Mouse (Mus musculus): Measurements from ENCODE around the gene Cyb5r3.

The Cyb5r3 gene

GRCm38 (mm10) chr15:83172492-83173429 is at the start of gene Cyb5r3:
TSS of gene Cyb5r3 (minus strand) at chr15:83172592.
- DNase-seq (ENCODE audit: low spot score) = no peak

DNA sequence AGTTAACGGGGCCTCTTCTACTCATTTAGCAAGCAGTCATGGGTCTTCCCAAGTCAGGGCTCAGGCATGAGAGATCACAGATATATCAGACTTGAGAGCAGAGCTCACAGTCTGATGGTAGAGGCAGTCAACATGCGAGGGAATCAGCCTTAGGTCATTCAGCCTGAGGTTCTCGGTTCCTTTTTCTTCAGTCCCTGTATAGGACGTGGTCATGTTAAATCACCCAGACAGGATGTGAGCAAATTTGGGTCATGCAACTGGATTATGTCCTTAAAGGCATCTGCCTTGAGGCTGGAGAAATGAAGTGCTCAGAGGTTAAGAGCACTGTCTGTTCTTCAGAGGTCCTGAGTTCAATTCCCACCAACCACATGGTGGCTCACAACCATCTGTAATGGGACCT is 49.3 kb upstream of the Cyb5r3 start:
- no peak for DNase-seq (ENCODE audit: low spot score)

- DNase-seq (ENCODE audit: low spot score) = no peak
Observed at GRCm38 (mm10) chr15:83220368-83221013, 48.1 kb upstream of the Cyb5r3 start.

DNA sequence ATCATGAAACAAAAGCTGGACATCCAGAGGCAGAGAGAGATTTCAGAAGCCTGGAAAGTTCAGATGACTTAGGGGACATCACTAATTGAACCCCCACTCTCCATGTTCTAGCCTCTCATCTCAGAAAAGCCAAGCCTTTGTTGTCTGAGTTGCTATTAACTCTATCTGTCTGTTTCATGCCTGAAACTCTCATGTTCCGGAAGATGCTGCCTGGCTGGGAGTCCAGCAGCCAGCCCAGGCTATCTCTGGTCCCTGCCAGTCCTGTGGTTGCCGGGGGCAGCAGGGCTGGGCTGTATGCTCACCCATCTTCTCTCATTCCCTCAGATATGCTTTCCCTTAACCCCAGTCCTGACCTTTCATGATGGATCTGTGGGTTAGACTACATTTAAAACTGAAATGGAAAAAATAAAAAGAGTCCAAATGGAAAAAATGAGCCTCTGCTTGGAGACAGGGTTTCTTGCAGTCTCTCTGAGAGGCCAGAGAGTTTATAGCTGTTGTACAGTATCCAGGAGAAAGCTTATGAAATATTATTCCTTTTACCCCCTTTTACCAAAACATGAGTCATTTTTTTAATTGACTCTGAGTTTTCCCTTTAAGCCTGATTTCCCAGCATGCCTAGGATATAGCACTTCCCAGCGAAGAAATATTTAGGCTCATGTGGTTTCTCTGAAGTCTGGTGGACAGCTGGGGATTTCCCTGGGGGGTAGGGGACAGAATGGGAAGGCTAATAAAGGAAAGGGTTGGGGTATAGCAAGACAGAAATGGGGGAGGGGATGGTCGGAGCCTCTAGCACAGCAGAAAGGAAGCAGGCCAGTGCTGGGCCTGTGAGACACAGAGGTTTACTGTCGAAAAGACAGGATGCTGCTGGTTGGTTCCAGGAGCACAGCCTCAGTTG is 43.2 kb upstream of the Cyb5r3 start:
- DNase-seq (ENCODE audit: low spot score) = peak; percentile 44

DNA sequence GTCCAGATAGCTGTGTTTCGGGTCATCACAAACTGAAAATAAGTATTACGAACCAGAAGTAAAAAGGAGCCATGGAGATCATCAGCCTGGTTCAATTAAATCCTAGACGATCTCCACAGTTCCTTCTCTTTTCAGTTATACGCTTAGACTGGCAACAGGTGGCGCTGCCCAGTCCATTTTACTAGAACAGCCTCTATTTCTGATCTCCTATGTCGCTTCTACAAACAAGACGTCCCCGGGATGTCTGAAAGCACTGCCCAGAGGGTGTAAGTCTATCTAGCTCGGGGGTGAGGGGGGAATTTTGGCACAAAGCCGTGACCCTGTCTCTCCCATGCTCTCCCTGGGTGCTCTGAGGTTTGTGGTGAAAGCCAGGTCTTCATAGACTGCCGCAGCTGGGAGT is 37.8 kb upstream of the Cyb5r3 start:
- DNase-seq (ENCODE audit: low spot score) = peak; percentile 79

- no peak for DNase-seq (ENCODE audit: low spot score)
Observed at GRCm38 (mm10) chr15:83209719-83210118, 37.3 kb upstream of the Cyb5r3 start.

DNA sequence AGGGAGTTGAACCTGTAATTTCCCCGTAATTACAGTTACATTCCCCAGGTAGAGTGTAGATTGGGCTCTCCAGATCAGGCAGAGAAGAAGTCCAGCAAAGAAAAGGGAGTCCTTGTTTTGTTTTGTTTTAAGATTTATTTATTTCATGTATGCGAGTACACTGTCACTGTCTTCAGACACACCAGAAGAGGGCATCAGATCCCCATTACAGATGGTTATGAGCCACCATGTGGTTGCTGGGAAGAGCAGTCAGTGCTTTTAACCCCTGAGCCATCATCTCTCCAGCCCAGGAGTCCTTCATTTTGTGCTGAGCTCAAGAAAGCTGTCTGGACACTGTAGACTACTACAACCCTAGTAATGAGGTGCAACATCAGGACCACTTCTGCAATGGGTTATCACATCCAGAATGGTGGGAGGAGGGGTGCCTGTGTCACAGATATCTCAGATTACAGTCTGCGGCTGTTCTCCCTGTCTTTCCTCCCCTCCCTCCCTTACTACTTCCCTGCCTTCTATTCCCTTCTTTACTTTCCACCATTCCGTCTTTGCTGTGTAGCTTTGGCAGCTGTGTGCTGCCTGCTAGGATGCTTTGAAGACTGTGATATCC is 36.8 kb upstream of the Cyb5r3 start:
- no peak for DNase-seq (ENCODE audit: low spot score)

GRCm38 (mm10) chr15:83204731-83205451 is 32.5 kb upstream of the Cyb5r3 start:
- DNase-seq (ENCODE audit: low spot score) = no peak

GRCm38 (mm10) chr15:83202412-83202811 is 30.0 kb upstream of the Cyb5r3 start:
- DNase-seq (ENCODE audit: low spot score) = no peak

DNA sequence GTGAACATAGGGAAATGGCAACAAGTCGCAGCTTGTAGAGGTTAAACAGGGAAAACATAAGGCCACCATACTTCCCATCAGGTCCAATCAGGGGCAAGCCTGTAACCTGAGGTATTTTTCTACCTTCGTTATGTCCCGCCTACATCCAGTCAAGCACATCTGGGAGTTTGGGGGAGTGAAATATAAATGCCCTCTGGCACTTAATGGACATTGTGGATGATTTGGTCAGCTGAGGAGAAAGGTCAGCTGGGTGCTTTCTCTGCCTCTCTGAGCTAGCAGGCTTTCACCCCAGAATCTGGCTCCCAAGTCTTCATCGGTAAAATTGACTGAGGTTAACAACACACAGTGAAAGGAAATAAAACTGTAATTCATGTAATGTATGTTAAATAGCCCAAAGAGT is 21.0 kb upstream of the Cyb5r3 start:
- no peak for DNase-seq (ENCODE audit: low spot score)

- no peak for DNase-seq (ENCODE audit: low spot score)
Observed at GRCm38 (mm10) chr15:83182351-83182750, 10.0 kb upstream of the Cyb5r3 start.

DNA sequence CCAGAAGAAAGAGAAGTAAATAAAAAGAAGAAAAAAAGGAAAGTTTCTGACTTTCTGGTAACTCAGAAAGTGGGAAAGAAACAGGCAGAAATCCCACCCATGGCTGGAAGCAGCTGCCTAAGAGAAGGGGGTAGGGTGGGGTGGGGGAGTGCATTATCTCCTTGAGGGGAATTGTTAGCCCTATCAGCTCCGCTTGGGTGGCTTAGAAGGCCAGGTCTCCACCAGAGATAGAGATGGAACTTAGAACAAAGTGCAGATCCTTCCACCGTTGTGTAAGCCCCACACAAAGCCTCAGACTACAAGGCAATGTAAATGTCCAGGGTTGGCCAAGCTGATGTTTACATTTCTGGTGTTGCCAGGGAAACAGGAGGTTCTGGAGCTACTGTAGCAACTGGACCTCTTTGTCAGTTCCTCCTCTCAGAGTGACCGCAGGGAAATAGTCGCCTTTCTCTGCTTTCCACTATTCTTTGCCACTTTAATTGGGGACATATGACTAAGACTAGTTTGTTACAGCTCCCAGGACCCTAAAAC is 9.5 kb upstream of the Cyb5r3 start:
- no peak for DNase-seq (ENCODE audit: low spot score)

- DNase-seq (ENCODE audit: low spot score) = no peak
Observed at GRCm38 (mm10) chr15:83180004-83180403, 7.6 kb upstream of the Cyb5r3 start.

- no peak for DNase-seq (ENCODE audit: low spot score)
Observed at GRCm38 (mm10) chr15:83176653-83177052, 4.3 kb upstream of the Cyb5r3 start.

- DNase-seq (ENCODE audit: low spot score) = no peak
Observed at GRCm38 (mm10) chr15:83173914-83174884, 1.8 kb upstream of the Cyb5r3 start.

DNA sequence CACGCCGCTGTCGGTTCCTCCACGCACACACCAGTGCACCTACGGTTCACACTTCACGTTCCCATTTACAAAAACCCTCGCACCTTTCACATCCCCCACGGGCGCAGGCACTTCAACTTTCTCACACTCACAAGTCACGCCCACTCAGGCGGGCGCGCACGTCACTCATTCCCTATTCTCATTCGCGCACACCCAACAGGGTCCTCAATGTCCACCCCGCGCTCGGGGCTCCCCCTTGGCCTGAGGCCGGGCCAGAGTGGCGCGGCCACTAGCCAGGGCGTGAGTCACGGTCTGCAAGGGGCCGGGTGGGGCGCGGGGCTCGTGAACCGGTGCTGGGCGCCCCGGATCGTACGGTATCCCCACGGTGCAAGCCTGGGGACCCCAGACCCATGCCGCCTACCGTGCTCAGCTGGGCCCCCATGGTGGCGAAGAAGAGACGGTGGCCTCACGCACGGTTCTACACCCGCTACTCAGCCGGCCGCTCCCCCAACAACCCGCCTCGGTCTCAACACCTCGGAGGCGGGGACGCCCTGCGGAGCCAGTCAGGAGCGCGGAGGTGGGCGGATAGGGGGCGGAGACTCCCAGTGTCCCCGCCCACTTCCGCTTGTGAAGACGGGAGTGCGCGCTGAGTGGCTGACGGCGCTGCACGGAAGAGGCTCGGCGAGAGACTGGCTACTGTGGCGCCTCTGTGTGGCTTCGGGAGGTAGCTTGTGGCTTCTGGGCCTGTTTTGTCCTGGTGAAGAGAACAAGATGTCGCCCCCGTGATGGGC is 495 bp downstream of the Cyb5r3 start:
- DNase-seq (ENCODE audit: low spot score) = peak; percentile 97

- peak; percentile 43 for DNase-seq (ENCODE audit: low spot score)
Observed at GRCm38 (mm10) chr15:83170956-83171659, 1.3 kb downstream of the Cyb5r3 start.

Data from testis, postnatal 10 days (tissue).